Mouse (Mus musculus): ENCODE results near the gene Zfp456. TPM values are rescaled to one million over a fixed set of nuclear protein-coding genes. Genes with fewer than 3 reads are reported as not detected.
"Not testable (repeated sequence)": the region's sequence is repeated elsewhere in the genome, so short reads cannot be mapped to it uniquely, and the experiment has no call there.

Gene Zfp456
- 1 to 10 TPM; 1.0 to 1.9 (median 1.6) TPM for total RNA-seq (2022)

DNA sequence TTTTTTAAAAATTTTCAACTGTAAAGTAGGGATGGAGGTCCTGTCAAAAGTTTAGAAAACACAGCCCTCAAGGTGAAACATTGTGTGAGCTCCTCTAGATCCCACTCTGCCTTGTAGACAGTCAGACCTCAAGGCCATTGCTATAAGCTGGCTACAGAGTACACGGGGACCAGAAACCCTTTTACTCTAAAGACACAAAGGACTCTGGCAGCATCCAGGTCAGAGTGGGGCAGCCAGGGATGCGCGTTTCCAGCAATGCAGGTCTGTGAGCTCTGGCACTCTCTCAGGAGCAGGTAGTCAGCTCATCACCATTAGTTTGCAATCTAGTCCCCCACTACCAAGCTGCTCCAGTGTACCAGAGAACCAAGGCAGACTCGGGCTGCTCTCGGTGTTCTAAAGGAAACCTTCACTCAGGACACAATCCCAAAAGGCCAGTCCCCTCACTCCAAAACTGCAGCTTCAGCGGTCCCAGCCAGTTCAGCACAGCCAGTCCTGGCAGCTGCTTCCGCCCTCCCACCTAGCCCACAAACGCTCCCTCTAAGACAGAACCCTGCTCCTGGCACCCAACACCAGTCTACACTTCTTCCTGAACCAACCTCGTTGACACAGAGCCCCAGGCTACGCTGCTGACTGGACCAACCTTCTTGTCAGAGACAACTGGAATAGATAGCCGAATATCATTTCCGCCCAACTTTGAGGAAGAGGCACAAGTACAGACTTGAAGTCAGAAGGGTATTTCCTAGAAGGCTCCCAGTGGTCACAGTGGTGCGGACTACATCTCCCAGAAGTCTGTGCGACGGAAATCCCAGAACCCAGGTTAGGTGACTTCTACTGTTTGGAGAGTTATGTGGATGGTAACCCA, at the start of gene Zfp456, which contains the start of gene Gm28041:
Zfp456 (minus strand) TSS at position 761 of the 862 bp plus-strand sequence.
Gm28041 (minus strand) TSS at position 684 of the 862 bp plus-strand sequence.
- peak; percentile 18 to 31 for DNase-seq (ENCODE audit: low spot score in 2 of 2)

DNA sequence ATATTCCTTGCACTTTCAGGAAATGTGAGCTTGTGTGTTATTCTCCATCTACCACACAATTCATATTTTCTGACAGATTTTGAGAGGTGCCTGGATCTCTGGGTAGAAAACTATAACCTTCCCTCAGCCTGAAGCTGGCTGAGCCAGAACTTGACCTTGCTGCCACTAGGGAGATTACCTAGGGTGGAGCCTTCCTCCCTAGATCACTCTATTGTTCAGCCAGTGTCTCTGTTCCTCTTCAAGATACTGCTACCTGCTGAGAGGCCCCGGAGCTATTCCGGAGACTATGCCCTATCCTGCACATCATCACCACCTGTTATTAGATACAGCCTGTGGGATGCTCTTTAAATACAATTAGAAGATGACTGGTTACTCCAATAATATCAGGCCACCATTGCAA, 46.9 kb upstream of the Zfp456 start:
- DNase-seq (ENCODE audit: low spot score in 2 of 2), result not testable (repeated sequence)

DNA sequence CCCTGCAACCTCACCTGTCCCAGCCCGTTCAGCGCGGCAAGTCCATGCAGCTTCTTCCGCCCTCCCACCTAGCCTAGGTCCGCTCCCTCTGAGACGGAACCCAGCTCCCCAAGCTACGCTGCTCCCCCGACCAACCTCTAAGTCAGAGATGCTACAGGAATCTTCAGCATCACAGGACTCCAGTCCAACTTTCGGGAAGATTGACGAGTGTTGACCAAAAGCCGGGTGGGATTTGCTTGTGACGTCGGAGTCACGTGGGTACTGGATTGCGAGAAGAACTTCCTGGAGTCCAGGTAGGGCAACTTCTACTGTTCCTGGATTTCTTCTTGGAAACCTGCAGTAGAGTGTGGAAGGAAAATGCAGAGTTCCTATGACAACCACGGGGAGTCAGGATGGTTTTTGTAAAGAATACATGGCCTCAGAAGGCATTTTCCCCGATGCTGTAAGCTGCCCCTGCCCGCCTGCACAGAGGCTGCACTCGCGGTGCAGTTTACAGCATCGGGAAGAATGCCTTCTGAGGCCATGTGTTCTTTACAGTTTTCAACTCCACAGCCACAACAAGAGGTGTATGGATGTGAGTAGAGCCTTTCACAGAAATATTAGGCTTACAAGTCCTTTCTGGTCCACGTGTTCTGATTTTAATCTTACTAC, 45.7 kb upstream of the Zfp456 start, which contains the start of gene Zfp459:
Zfp459 (minus strand) TSS at position 212 of the 651 bp plus-strand sequence.
- peak; percentile 15 to 22 for DNase-seq (ENCODE audit: low spot score in 2 of 2)

DNA sequence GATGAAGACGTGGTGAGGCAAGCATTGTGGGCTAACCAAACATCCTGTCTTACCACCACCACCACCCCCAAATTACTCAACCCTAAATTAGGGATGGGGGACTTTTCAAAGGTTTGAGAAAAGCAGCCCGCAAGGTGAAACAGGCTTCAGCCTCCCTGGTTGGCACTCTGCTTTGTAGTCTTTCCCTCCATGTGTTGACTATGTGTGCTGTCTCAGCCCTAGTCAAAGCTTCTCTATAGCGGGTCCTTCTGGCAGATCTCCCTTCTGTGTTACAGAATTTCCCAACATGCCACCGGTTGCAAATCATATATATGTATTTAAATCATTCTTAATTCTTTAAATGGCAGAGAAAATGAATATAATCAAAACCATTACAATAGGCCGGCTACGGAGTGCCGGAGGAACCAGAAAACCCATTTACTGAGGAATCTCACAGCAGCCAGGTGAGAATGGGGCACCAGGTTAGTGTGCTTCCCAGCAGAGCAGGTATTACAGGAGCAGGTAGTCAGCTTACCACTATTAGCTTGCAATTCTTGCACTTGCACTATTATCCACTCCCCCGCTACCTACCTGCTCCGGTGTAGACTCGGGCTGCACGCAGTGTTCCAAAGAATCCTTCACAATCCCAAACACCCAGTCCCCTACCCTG, 45.1 kb upstream of the Zfp456 start:
- DNase-seq (ENCODE audit: low spot score in 2 of 2), result no peak

DNA sequence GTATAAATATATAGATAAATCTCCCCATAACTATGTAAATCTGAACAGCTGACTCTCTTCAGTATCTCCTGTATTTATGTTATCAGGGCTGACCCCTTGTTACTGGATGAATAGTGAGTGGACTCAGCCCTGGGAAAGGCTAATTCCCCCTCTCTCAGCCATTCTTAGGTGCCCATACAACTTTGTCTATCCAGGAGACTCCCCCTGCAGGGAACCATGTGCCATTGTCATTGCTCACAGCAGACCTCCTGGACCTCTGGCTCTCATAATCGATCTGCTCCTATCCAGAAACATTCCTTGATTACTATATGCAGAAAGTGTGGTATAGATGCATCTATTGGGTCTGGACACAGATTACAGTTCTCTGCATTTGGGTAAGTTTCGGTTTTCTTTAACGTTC, 41.2 kb upstream of the Zfp456 start:
- no peak for DNase-seq (ENCODE audit: low spot score in 2 of 2)

DNA sequence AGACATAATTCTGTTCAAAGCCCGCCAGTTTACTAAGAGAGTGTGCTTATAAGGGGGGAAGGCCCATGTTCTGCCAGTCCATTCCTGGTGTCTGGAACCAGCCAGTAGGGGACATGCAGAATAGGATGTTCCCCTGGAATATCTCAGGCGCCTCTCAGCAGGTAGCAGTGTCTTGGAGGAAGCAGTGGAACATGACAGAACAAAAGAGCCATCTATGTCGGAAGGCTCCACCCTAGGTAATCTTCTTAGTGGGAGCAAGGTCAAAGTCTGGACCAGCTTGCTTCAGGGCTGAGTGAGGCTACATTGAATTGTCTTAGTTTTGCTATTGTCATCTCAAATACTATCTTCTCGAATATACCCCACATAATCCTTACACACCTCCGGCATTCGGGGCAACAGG, 40.1 kb upstream of the Zfp456 start:
- DNase-seq (ENCODE audit: low spot score in 2 of 2), result no peak

DNA sequence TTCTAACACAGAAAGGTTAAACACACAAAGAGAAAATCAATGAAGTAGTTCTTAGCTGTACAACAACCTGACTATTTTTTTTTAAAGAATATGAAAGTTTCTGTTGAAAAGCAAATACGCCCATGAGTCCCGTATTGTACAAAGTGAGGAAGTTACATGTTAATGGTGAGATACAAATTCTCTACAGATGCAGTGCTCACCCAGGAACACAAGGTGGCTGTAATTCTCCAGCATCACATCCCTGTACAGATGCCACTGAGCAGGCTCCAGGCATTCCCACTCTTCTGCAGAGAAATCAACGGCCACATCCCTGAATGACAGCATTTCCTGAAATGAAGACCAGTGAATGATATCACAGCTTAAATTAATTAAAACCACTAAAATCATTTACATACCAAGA, 38.0 kb upstream of the Zfp456 start:
- not testable (repeated sequence) for DNase-seq (ENCODE audit: low spot score in 2 of 2)

DNA sequence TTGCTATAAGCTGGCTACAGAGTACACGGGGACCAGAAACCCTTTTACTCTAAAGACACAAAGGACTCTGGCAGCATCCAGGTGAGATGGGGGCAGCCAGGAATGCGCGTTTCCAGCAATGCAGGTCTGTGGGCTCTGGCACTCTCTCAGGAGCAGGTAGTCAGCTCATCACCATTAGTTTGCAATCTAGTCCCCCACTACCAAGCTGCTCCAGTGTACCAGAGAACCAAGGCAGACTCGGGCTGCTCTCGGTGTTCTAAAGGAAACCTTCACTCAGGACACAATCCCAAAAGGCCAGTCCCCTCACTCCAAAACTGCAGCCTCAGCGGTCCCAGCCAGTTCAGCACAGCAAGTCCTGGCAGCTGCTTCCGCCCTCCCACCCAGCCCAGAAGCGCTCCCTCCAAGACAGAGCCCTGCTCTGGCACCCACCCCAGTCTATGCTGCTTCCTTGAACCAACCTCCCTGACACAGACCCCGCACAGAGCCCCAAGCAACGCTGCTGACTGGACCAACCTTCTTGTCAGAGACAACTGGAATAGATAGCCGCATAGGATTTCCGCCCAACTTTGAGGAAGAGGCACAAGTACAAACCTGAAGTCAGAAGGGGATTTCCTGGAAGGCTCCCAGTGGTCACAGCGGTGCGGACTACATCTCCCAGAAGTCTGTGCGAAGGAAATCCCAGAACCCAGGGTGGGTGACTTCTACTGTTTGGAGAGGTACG, 23.7 kb upstream of the Zfp456 start, which contains the start of gene Zfp429:
Zfp429 (minus strand) TSS at position 637 of the 721 bp plus-strand sequence.
- peak; percentile 48 to 55 for DNase-seq (ENCODE audit: low spot score in 2 of 2)

DNA sequence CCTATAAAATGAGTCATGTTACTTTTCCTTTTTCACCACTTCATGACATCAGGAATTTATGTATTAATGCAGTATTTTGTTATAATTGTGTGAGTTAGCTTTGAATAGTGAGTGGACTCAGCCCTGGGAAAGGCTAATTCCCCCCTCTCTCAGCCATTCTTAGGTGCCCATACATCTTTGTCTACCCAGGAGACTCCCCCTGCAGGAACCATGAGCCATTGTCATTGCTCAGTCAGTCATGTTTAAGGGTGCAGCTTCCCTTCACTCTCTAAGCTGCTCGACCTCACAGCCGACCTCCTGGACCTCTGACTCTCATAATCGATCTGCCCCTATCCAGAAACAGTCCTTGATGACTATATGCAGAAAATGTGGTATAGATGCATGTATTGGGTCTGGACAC, 645 bp upstream of the Zfp456 start:
- not testable (repeated sequence) for DNase-seq (ENCODE audit: low spot score in 2 of 2)

DNA sequence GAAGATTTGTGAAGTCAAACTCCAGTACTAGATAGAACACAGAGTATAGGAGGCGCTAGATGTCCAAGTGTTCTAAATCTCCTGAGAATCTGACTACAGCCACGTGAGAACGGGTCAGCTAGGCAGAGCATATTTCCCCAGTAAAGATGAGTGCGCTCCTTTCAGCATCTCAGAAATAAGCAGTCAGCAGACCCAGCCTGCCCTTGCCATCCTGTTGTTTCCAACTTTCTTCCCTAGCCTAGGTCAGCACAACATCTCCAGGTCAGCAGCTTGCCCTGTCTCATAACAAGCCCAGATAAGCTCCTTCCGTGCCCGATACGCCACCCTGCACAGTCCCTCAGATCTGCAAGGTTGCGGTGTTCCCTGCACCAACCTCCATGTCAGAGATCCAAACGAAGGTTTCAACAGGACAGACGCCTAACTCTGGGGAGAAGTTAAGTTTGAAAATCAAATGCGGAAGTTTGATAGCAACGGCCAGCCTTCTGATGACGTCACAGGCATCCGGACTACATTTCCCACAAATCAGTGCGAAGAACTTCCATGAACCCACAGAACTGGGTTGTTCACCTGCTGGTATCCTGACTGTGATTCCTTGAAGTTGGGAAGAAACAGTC, 15.4 kb downstream of the Zfp456 start, which contains the start of the genes Gm28044 and Zfp953:
Gm28044 (minus strand) TSS at position 406 of the 614 bp plus-strand sequence.
Zfp953 (minus strand) TSS at position 475 of the 614 bp plus-strand sequence.
- peak; percentile 87 to 89 for DNase-seq (ENCODE audit: low spot score in 2 of 2)

DNA sequence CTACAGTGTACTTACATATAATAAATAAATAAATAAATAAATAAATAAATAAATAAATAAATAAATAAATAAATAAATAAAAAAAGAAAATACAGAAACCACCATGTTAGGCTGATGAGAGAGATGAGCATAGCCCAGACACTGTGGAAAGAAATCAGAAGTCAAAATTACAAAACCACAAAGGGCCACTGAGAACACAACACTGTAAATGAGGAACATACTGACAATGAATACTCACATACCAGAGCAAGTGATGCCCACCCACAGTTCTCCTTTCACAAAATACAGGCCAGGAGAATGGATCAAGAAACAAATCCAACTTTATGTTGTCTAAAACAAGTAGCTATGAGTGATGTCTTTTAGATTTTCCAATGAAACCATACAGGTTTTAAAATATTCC, 23.8 kb downstream of the Zfp456 start:
- no peak for DNase-seq (ENCODE audit: low spot score in 2 of 2)

DNA sequence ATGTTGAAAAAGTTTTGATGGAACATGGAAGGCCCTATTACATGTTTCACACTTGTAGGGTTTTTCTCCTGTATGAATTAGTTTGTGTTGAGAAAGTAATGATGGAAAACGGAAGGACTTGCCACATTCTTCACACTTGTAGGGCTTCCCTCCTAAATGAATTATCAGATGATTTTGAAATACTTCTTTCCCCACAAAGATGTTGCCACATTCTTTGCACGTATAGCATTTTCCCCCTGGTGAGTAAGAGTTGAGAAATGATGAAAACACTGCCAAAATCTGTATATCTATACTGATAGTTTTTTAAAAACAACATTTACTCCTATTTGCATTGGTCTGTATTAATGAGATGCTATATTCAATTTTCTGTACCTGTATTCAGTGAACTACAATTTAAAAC, 32.2 kb downstream of the Zfp456 start:
- DNase-seq (ENCODE audit: low spot score in 2 of 2), result no peak

DNA sequence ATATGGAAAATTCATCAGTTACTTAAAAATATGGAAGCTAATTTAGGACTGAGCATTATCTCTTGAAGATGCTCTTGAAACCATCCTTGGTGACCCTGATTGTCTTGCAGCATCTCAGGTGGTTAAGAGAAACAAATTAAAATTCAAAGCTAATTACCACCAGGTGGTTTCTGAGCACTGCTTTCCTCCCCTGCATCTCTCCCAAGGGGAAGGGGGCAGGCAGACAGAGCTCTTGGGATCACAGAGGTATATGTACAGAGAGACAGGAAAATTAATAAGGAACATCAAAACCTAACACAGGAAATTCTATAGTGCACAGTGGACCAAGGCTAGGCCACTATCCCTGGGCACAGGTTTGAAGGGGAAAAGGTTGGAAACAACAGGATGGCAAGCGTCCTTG, 42.7 kb downstream of the Zfp456 start:
- no peak for DNase-seq (ENCODE audit: low spot score in 2 of 2)

DNA sequence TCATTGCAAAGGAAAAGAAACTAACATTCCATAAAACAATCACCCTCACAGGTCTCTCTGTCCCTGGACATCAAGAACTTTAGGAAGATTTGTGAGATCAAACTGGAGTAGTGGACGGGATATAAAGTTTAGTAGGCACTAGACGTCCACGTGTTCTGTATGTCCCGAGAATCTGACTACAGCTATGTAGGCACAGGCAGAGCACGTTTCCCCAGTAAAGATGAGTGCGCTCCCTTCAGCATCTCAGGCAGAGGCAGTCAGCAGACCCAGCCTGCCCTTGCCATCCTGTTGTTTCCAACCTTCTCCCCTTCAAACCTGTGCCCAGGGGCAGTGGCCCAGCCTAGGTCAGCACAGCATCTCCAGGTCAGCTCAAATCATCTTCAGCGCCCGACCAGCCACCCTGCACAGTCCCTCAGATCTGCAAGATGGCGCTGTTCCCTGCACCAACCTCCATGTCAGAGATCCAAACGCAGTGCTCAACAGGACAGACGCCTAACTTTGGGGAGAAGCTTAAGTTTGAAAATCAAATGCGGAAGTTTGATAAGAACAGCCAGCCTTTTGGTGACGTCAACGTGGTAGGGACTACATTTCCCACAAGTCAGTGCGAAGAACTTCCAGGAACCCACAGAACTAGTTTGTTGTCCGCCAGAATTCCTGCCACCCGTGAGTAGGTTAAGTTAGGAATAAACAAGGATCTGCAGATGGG, 43.4 kb downstream of the Zfp456 start, which contains the start of gene Zfp595:
Zfp595 (minus strand) TSS at position 552 of the 706 bp plus-strand sequence.
- peak; percentile 78 to 80 for DNase-seq (ENCODE audit: low spot score in 2 of 2)

Other genes with a start within 250 kb of the Zfp456 start
- gene Rsl1, start 202.6 kb downstream of the Zfp456 start, total RNA-seq (2022), result 1 to 10 TPM; 4.7 to 7.2 (median 5.8) TPM
- gene Zfp455, start 181.3 kb downstream of the Zfp456 start, total RNA-seq (2022), result 1 to 10 TPM; 2.3 to 4.3 (median 3.8) TPM
- gene Zfp458, start 97.3 kb downstream of the Zfp456 start, total RNA-seq (2022), result 10 to 100 TPM; 18.2 to 26.5 (median 23.8) TPM
- gene Zfp457, start 69.3 kb downstream of the Zfp456 start, total RNA-seq (2022), result 1 to 10 TPM; 5.0 to 9.0 (median 6.3) TPM
- gene Zfp595, start 43.2 kb downstream of the Zfp456 start, total RNA-seq (2022), result 1 to 10 TPM; 3.2 to 4.3 (median 3.9) TPM
- gene Gm28044, start 15.3 kb downstream of the Zfp456 start, total RNA-seq (2022), result 1 to 10 TPM in 2 of 4 experiments, not detected in 2; 1.1 to 3.2 TPM
- gene Zfp953, start 15.2 kb downstream of the Zfp456 start, total RNA-seq (2022), result 1 to 10 TPM; 1.1 to 2.0 (median 1.3) TPM
- not detected for gene Gm28041, start 77 bp downstream of the Zfp456 start, total RNA-seq (2022)
- 1 to 10 TPM; 2.2 to 4.5 (median 2.4) TPM for gene Zfp429, start 24.0 kb upstream of the Zfp456 start, total RNA-seq (2022)
- 1 to 10 TPM; 3.4 to 5.9 (median 4.4) TPM for gene Zfp459, start 45.6 kb upstream of the Zfp456 start, total RNA-seq (2022)
- gene Zfp874a, start 75.8 kb upstream of the Zfp456 start, total RNA-seq (2022), result 10 to 100 TPM; 10.5 to 18.9 (median 15.5) TPM
- 10 to 100 TPM; 12.4 to 23.2 (median 17.5) TPM for gene Zfp874b, start 108.4 kb upstream of the Zfp456 start, total RNA-seq (2022)
- 10 to 100 TPM in 2 of 4 experiments, 1 to 10 TPM in 2; 8.4 to 12.4 (median 10.4) TPM for gene Zfp58, start 124.7 kb upstream of the Zfp456 start, total RNA-seq (2022)
- gene Gm26965, start 150.3 kb upstream of the Zfp456 start, total RNA-seq (2022), result under 1 TPM in 1 of 4 experiments, not detected in 3; 0.25 TPM
- 10 to 100 TPM; 21.4 to 24.6 (median 23.7) TPM for gene Zfp87, start 150.4 kb upstream of the Zfp456 start, total RNA-seq (2022)
- 10 to 100 TPM in 3 of 4 experiments, 1 to 10 TPM in 1; 9.4 to 12.5 (median 10.5) TPM for gene Zfp748, start 178.0 kb upstream of the Zfp456 start, total RNA-seq (2022)
- 10 to 100 TPM in 1 of 4 experiments, 1 to 10 TPM in 3; 8.7 to 10.2 (median 9.1) TPM for gene Zfp729b, start 233.9 kb upstream of the Zfp456 start, total RNA-seq (2022)

Data from layer of hippocampus, adult 8-10 months (tissue).